18 mouse cellular contexts compared by ENCODE assay signal in genomic region chr13:75799421-75799820, GRCm38 (mm10).
"Had no signal": no experiment of that assay in that cellular context is flagged by ENCODE, and none has a peak within 500 bp of the region (broad histone marks: within the 10 kb centered on the region; RNA-seq: fewer than 3 reads in every experiment).

No protein-coding gene starts in this region.

- H3K27ac ChIP-seq: kidney, postnatal 0 days; layer of hippocampus, adult 2 months; limb, embryonic 12.5 days; liver, embryonic 14.5 days; lung, embryonic 15.5 days; midbrain, embryonic 10.5 days; midbrain, embryonic 13.5 days; neural tube, embryonic 12.5 days; neural tube, embryonic 15.5 days; stomach, embryonic 15.5 days had no signal

- ATAC-seq: midbrain, embryonic 13.5 days had no signal

- H3K4me3 ChIP-seq: layer of hippocampus, adult 2 months; limb, embryonic 12.5 days; limb, embryonic 15.5 days; lung, embryonic 15.5 days; megakaryocyte, embryonic 14.5 days; midbrain, embryonic 10.5 days; midbrain, embryonic 13.5 days; neural tube, embryonic 12.5 days; neural tube, embryonic 15.5 days; stomach, embryonic 15.5 days had no signal

- H3K36me3 ChIP-seq: limb, embryonic 12.5 days; limb, embryonic 15.5 days; lung, embryonic 15.5 days; midbrain, embryonic 10.5 days; midbrain, embryonic 13.5 days; neural tube, embryonic 12.5 days; neural tube, embryonic 15.5 days; stomach, embryonic 15.5 days had no signal

- H3K9me3 ChIP-seq: limb, embryonic 12.5 days; limb, embryonic 15.5 days; lung, embryonic 15.5 days; megakaryocyte, embryonic 14.5 days; midbrain, embryonic 10.5 days; midbrain, embryonic 13.5 days; neural tube, embryonic 12.5 days; neural tube, embryonic 15.5 days; stomach, embryonic 15.5 days had no signal

- DNase-seq: layer of hippocampus, adult 9-11 months; right cerebral cortex, adult 18-20 months; right cerebral cortex, postnatal 14 days; spleen, adult 18-20 months; thymus, adult 18-20 months; thymus, postnatal 36 days had no signal

- H3K27me3 ChIP-seq: limb, embryonic 12.5 days; limb, embryonic 15.5 days; lung, embryonic 15.5 days; megakaryocyte, embryonic 14.5 days; midbrain, embryonic 13.5 days; neural tube, embryonic 12.5 days; neural tube, embryonic 15.5 days; stomach, embryonic 15.5 days had no signal

- H3K4me1 ChIP-seq: limb, embryonic 12.5 days; limb, embryonic 15.5 days; lung, embryonic 15.5 days; midbrain, embryonic 13.5 days; neural tube, embryonic 12.5 days had no signal

- H3K9ac ChIP-seq: limb, embryonic 12.5 days; limb, embryonic 15.5 days; liver, embryonic 14.5 days; lung, embryonic 15.5 days; midbrain, embryonic 13.5 days; neural tube, embryonic 12.5 days; neural tube, embryonic 15.5 days; stomach, embryonic 15.5 days had no signal

- H3K4me2 ChIP-seq: limb, embryonic 12.5 days; limb, embryonic 15.5 days; lung, embryonic 15.5 days; midbrain, embryonic 13.5 days; neural tube, embryonic 12.5 days; neural tube, embryonic 15.5 days; stomach, embryonic 15.5 days had no signal
